26 mouse cellular contexts compared by ENCODE assay signal in genomic region chr4:98076106-98076505, GRCm38 (mm10).
DNase-seq lines count a peak whose midpoint lies in the region; ATAC-seq and TF ChIP-seq lines count a peak whose summit lies in the region.
"Had no signal": no experiment of that assay in that cellular context is flagged by ENCODE, and none has a peak within 500 bp of the region (broad histone marks: within the 10 kb centered on the region; RNA-seq: fewer than 3 reads in every experiment).

No protein-coding gene starts in this region.

- H3K4me3 ChIP-seq in heart, postnatal 0 days (ENCODE audit: low read depth, low read length): no peak overlapping the region
- no peak overlapping the region for H3K4me3 ChIP-seq in heart, embryonic 12.5 days
- H3K4me3 ChIP-seq in embryonic facial prominence, embryonic 10.5 days: no peak overlapping the region
- H3K4me3 ChIP-seq: embryonic facial prominence, embryonic 13.5 days; forebrain, embryonic 10.5 days; forebrain, embryonic 13.5 days; heart, embryonic 10.5 days; hindbrain, embryonic 10.5 days; hindbrain, embryonic 13.5 days; intestine, embryonic 15.5 days had no signal

- 58% methylated on average over 7 of the region's 7 CpGs for WGBS in heart, postnatal 0 days
- WGBS in heart, embryonic 12.5 days: 64% methylated on average over 7 of the region's 7 CpGs
- 90% methylated on average over 7 of the region's 7 CpGs for WGBS in embryonic facial prominence, embryonic 10.5 days

- H3K27me3 ChIP-seq in heart, postnatal 0 days (ENCODE audit: control insufficient read depth, insufficient read depth, low read length): no peaks in the 10 kb centered on the region
- H3K27me3 ChIP-seq in heart, embryonic 12.5 days (replicated peaks): no peaks in the 10 kb centered on the region
- H3K27me3 ChIP-seq in embryonic facial prominence, embryonic 10.5 days (replicated peaks; ENCODE audit: low read depth, poor library complexity, severe bottlenecking): no peaks in the 10 kb centered on the region
- H3K27me3 ChIP-seq: CH12.LX; embryonic facial prominence, embryonic 13.5 days; forebrain, embryonic 13.5 days; hindbrain, embryonic 13.5 days; intestine, embryonic 15.5 days had no signal

- no peak overlapping the region for H3K9ac ChIP-seq in heart, postnatal 0 days (replicated peaks; ENCODE audit: low read depth, low read length)
- no peak overlapping the region for H3K9ac ChIP-seq in heart, embryonic 12.5 days
- H3K9ac ChIP-seq: embryonic facial prominence, embryonic 13.5 days; forebrain, embryonic 13.5 days; hindbrain, embryonic 13.5 days; intestine, embryonic 15.5 days had no signal

- H3K4me2 ChIP-seq in heart, postnatal 0 days (ENCODE audit: low read depth, low read length): no peak overlapping the region
- H3K4me2 ChIP-seq in heart, embryonic 12.5 days: no peak overlapping the region
- H3K4me2 ChIP-seq: embryonic facial prominence, embryonic 13.5 days; forebrain, embryonic 13.5 days; hindbrain, embryonic 13.5 days; intestine, embryonic 15.5 days had no signal

- H3K36me3 ChIP-seq in heart, postnatal 0 days (replicated peaks; ENCODE audit: control insufficient read depth, insufficient read depth, low read length): 0 out of 2 replicates have a peak, but pooled peaks cover 8% of the 10 kb centered on the region
- H3K36me3 ChIP-seq in heart, embryonic 12.5 days: peaks cover 7% of the 10 kb centered on the region; the same call in 1 of the 2 replicates
- H3K36me3 ChIP-seq in embryonic facial prominence, embryonic 10.5 days (replicated peaks): no peaks in the 10 kb centered on the region
- H3K36me3 ChIP-seq: embryonic facial prominence, embryonic 13.5 days; forebrain, embryonic 10.5 days; heart, embryonic 10.5 days; hindbrain, embryonic 10.5 days; hindbrain, embryonic 13.5 days; intestine, embryonic 15.5 days had no signal

- peak; percentile 74 for DNase-seq in heart, adult 11 months
- DNase-seq in heart, adult 9 months (ENCODE audit: low spot score in 2 of 2): no peak
- peak; percentile 31 for DNase-seq in heart, postnatal 0 days (ENCODE audit: low spot score)
- DNase-seq in embryonic facial prominence, embryonic 10.5 days (ENCODE audit: low spot score): peak; percentile 4
- DNase-seq in urinary bladder, postnatal 4 days (ENCODE audit: low spot score in 2 of 2): no peak
- DNase-seq: adrenal gland, adult 2 months; adrenal gland, postnatal 14 days; B cell, adult 2 months; cerebellum, adult 11 months; cerebellum, adult 2 months; cerebellum, adult 9-11 months; cerebellum, postnatal 25 days; gastrocnemius, postnatal 36 days; kidney, adult 11 months; kidney, adult 8-10 months had no signal

- peaks cover 10% of the 10 kb centered on the region; the same call in 1 of the 2 replicates for H3K4me1 ChIP-seq in heart, postnatal 0 days (ENCODE audit: control insufficient read depth, insufficient read depth)
- peaks cover 29% of the 10 kb centered on the region for H3K4me1 ChIP-seq in heart, embryonic 12.5 days (replicated peaks)
- peaks cover 14% of the 10 kb centered on the region for H3K4me1 ChIP-seq in embryonic facial prominence, embryonic 10.5 days
- H3K4me1 ChIP-seq: forebrain, embryonic 13.5 days; hindbrain, embryonic 10.5 days; hindbrain, embryonic 13.5 days; intestine, embryonic 15.5 days had no signal

- no peak for TF ChIP-seq EP300 in heart, postnatal 0 days (IDR thresholded peaks at IDR 0.05; ENCODE audit: low read depth)

- H3K9me3 ChIP-seq in heart, postnatal 0 days (replicated peaks; ENCODE audit: control insufficient read depth, low read length): no peaks in the 10 kb centered on the region
- H3K9me3 ChIP-seq in heart, embryonic 12.5 days (replicated peaks): no peaks in the 10 kb centered on the region
- no peaks in the 10 kb centered on the region for H3K9me3 ChIP-seq in embryonic facial prominence, embryonic 10.5 days
- H3K9me3 ChIP-seq: embryonic facial prominence, embryonic 13.5 days; forebrain, embryonic 10.5 days; forebrain, embryonic 13.5 days; heart, embryonic 10.5 days; hindbrain, embryonic 10.5 days; hindbrain, embryonic 13.5 days; intestine, embryonic 15.5 days had no signal

- no peak for TF ChIP-seq CTCF in heart, postnatal 0 days (IDR thresholded peaks at IDR 0.05; ENCODE audit: low read depth)

- ATAC-seq in heart, postnatal 0 days (ENCODE audit: insufficient read depth, low read depth): peak; percentile 62
- ATAC-seq in heart, embryonic 12.5 days (ENCODE audit: insufficient number of reproducible peaks, low FRiP score): no peak
- ATAC-seq: forebrain, embryonic 13.5 days; forebrain, embryonic 16.5 days; hindbrain, embryonic 16.5 days; intestine, embryonic 15.5 days had no signal

- H3K27ac ChIP-seq in heart, postnatal 0 days (ENCODE audit: low read depth): no peak overlapping the region
- no peak overlapping the region for H3K27ac ChIP-seq in heart, embryonic 12.5 days (ENCODE audit: poor library complexity, severe bottlenecking)
- no peak overlapping the region for H3K27ac ChIP-seq in embryonic facial prominence, embryonic 10.5 days (replicated peaks)
- H3K27ac ChIP-seq: embryonic facial prominence, embryonic 13.5 days; forebrain, embryonic 10.5 days; forebrain, embryonic 13.5 days; heart, embryonic 10.5 days; hindbrain, embryonic 10.5 days; hindbrain, embryonic 13.5 days; intestine, embryonic 15.5 days had no signal

Comparison
In these comparisons a context has a peak if more than half of its experiments do, and no peak if none do; other contexts are left out.
1. DNase-seq: peak in heart, adult 11 months (single experiment), heart, postnatal 0 days (single experiment) and embryonic facial prominence, embryonic 10.5 days (single experiment); none in heart, adult 9 months (0 of 2) and urinary bladder, postnatal 4 days (0 of 2).